Mouse (Mus musculus) urinary bladder, postnatal 25 days (tissue): Measurements from ENCODE around the gene Cdpf1.

ENCODE experiments used
- DNase-seq: peaks from one replicate; pipeline ENCODE4 v3.0.0; 2022; ENCODE audit warnings: low spot score

Gene Cdpf1

DNA sequence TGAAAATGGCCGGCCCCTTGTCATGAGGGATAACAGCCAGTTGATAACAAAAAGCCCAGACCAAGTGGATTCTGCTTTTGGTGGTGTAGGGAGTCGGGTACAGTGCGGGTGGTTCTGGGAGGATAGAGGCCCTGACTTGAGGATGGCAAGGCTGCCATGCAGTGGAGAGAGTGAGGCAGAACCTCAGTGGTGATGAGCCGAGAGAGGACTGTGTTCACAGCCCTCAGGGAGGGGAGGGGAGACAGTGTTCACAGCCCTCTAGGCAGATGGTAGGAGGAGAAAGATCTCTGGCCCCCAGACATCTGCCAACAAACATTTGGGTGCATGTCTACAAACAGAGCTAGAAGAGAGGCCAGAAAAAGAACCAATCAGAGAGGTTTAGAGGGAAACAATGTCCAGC, 48.7 kb downstream of the Cdpf1 start:
- DNase-seq: no peak

DNA sequence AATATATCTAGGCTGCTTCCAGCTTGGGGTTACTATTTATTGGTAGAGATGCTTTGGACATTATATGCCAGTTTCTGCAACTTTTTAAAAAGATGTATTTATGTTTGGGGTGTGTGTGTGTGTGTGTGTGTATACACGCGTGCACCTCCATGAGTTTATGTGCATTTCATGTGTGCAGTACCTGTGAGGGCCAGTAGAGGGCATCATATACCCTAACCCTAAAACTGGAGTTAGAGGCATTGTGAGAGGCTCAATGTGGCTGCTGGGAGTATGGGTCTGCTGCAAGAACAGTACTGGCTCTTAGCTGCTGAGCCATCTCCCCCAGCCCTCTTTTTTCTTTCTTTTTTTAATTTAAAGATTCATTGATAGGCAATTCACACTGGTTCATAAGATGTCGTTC, 53.7 kb downstream of the Cdpf1 start:
- no peak for DNase-seq
